Mouse (Mus musculus) lung, postnatal 0 days (tissue): ENCODE data around the gene Ap1b1.

Experiments
- CTCF ChIP-seq: IDR thresholded peaks from 2 replicates; pipeline ENCODE4 v1.5.1; 2016; ENCODE audit warnings: antibody characterized with exemption, mild to moderate bottlenecking
- EP300 ChIP-seq: IDR thresholded peaks from 2 replicates; pipeline ENCODE4 v1.6.1; 2016; ENCODE audit warnings: antibody characterized with exemption, mild to moderate bottlenecking, control low read depth

DNA sequence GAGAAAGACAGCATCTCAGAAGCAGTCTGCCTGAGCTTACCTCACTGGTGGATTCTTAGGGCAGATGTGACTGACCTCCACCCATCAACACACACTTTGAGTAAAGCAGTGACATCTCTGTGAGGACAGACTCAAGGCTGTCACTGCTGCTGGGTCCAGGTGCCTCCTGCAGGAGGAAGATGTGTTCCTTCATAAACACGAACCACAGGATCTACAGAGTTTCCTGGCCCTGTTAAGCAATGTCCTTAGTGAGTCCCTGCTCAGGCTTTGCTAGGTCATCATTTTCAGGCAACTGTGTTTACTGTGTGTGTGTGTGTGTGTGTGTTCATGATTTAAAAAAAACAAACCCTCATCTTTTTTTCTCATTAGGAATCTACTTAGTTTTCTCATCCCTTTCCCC is 24.9 kb downstream of the Ap1b1 start:
- no peak for TF ChIP-seq EP300
- TF ChIP-seq CTCF, result no peak
